Mouse (Mus musculus): Measurements from ENCODE around the gene Peli2.

Gene Peli2

GRCm38 (mm10) chr14:48289602-48290599 lies 169.3 kb downstream of the Peli2 start:
- DNase-seq (ENCODE audit: low spot score in 2 of 2), result peak in 1 of 2 experiments; percentile 10

DNA sequence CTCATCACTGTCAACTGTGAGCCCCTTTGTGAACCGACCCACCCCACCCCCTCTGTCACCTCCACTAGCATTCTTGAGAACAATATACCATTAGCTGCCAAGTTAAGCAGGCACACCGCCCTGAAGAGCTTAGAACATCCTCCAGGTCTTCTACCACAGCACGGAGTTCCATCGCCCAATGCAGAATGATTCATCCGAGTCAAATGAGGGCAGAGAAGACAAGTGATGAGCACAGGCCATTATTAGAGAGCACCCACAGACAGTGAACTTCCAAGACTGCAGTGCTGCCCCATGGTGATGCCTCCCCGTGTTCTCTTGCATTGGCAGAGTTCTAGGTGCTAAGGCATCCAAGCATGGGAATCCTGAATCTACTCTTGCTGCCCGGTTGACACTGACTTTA lies 172.9 kb downstream of the Peli2 start:
- no peak for DNase-seq (ENCODE audit: low spot score in 2 of 2)

DNA sequence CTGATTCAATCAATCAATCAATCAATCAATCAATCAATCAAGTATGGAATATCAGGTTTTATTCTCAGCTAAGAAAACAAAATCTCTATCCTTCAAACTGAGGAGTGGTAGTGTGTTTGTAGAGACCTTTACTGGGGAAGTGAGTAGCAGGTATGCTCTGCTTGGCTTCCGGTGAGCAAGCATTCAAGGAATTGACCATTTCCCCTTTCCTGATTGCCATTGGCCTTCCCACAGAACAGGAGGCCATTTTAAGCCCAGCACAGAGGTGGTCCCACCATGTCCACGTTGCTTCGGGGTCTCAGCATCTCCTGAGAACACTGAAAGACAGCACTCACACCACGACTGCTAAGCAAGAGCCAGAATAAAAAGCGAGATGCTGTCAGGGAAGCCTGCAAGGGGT lies 174.8 kb downstream of the Peli2 start:
- DNase-seq (ENCODE audit: low spot score in 2 of 2), result no peak

GRCm38 (mm10) chr14:48295815-48296271 lies 175.2 kb downstream of the Peli2 start:
- peak; percentile 54 to 71 for DNase-seq (ENCODE audit: low spot score in 2 of 2)

GRCm38 (mm10) chr14:48296820-48297219 lies 176.2 kb downstream of the Peli2 start:
- no peak for DNase-seq (ENCODE audit: low spot score in 2 of 2)

GRCm38 (mm10) chr14:48302471-48303186 lies 182.0 kb downstream of the Peli2 start:
- DNase-seq (ENCODE audit: low spot score in 2 of 2), result no peak

GRCm38 (mm10) chr14:48303235-48303634 lies 182.6 kb downstream of the Peli2 start:
- peak in 1 of 2 experiments; percentile 31 for DNase-seq (ENCODE audit: low spot score in 2 of 2)

DNA sequence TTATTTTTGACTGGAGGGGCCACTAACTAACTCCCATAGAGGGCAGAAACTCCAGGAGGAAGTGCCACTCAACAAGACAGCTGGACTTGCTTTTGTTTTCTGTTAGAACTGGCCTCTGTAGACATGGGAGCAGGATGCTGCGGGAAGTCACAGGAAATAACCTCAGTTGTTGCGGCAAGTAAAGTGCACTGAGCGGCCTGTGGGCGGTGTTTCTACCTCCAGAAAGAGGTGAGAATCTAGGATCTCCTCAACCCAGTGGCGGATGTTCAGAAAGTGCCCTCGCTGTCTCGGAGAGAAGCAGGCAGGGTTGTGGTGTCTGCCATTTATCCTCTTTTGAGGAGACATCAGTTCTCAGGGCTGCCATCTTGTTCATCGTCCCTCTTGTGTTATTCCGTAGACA lies 183.2 kb downstream of the Peli2 start:
- DNase-seq (ENCODE audit: low spot score in 2 of 2), result no peak

DNA sequence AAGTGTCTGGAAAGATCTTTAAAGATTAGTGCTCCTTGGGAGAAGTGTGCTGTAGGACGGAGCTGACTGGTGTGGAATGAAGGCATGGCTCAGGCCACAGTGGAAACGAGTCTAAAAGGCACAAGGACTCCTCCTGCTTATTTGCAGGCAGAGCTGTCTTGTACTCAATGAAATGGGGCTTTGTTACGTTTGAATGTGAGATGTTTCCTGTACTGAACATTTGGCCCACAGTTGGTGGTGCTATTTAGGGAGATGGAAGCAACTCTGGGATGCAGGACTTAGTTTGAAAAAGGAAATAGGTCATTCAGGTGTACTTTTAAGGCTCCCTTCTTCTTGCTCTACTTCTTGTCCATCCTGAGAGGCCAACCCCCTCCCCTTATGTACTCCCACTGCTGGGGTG lies 192.6 kb downstream of the Peli2 start:
- no peak for DNase-seq (ENCODE audit: low spot score in 2 of 2)

GRCm38 (mm10) chr14:48316396-48316795 lies 195.8 kb downstream of the Peli2 start:
- DNase-seq (ENCODE audit: low spot score in 2 of 2), result no peak

GRCm38 (mm10) chr14:48323771-48324459 lies 203.3 kb downstream of the Peli2 start:
- no peak for DNase-seq (ENCODE audit: low spot score in 2 of 2)

- no peak for DNase-seq (ENCODE audit: low spot score in 2 of 2)
These were observed 203.8 kb downstream of the Peli2 start for GRCm38 (mm10) chr14:48324460-48324850.

DNA sequence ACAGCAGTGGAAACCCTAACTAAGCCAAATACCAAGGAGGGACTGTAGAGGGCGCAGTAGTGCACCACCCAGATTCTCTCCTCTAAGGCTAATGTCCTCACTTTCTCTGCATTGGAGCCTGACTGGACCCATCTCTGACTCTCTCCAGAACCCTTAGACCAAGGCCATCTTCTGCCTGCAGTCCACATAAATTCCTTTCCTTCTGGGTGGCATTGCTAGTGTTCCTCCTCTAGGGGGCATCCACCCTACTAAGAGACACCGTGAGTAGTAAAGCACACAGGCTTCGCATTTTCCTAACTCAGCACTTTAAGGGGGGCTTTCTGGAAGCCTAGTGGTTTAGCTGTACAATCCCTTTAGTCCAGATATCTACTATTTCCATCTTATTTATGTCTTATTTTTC lies 207.1 kb downstream of the Peli2 start:
- DNase-seq (ENCODE audit: low spot score in 2 of 2), result no peak

DNA sequence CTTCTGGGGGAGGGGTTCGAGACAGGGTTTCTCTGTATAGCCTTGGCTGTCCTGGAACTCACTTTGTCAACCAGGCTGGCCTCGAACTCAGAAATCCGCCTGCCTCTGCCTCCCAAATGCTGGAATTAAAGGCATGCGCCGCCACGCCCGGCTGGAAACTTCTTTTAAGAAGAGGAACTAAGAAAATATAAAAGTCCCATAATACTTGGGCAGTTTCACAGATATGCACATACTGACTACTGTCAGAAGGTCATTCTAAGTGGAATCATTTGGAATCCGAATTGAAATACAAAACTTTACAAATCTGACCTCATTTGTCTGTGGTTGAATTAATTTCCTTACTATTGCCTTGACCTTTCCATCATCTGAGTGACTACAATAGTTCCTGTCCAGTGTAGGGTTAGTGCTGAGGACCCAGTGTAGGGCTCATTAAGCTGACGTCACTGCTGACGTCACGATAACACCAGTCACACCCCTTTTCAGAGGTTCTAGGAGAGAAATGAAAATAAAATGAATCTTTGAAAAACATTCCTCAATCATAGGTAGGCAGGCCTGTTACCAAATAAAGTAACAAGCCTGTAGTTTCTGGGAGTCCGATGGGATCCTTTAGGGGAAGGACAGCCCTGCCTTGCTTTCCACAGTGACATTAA lies 209.2 kb downstream of the Peli2 start:
- no peak for DNase-seq (ENCODE audit: low spot score in 2 of 2)

Data from heart, adult 9 months (tissue).